Comparison of ENCODE assay signal across 8 mouse cellular contexts in the genomic region with DNA sequence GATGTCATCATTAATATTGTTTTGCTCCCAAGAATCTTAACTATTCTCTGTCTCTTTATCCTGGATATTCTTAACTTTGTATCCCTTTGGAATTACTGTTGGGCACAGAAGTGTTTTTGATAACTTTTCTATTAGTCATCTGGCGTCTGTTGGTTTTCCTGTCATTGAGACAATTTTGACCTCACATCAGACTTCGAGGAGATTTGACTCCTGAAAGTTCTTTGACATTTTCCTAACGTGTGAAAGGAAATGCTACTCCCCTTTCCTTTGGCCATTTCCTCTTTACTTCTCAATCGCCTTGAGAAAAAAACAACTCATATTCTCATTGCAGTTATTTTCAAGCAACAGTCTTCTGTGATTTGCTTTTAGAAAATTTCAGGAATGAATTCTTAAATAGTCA. TPM values are rescaled to one million over a fixed set of nuclear protein-coding genes. Genes with fewer than 3 reads are reported as not detected.
DNase-seq lines count a peak whose midpoint lies in the region; ATAC-seq and TF ChIP-seq lines count a peak whose summit lies in the region.

No protein-coding gene starts in this region.

- H3K9me3 ChIP-seq in kidney, embryonic 15.5 days (replicated peaks) = no peaks in the 10 kb centered on the region
- H3K9me3 ChIP-seq in embryonic facial prominence, embryonic 12.5 days = no peaks in the 10 kb centered on the region
- H3K9me3 ChIP-seq in midbrain, postnatal 0 days (ENCODE audit: low read length) = no peaks in the 10 kb centered on the region

- DNase-seq in kidney, postnatal 10 days = no peak
- peak; percentile 41 for DNase-seq in induced T-regulatory cell, adult 2 months (ENCODE audit: low read depth)
- DNase-seq in midbrain, postnatal 0 days (ENCODE audit: low spot score) = no peak
- no peak for DNase-seq in ovary, postnatal 14 days (ENCODE audit: low spot score)
- DNase-seq in cerebellum, adult 8-10 months = no peak
- no peak for DNase-seq in left cerebral cortex, adult 8-10 months (ENCODE audit: low spot score in 2 of 2)

- peak overlapping the region; percentile 88 for H3K4me3 ChIP-seq in kidney, embryonic 15.5 days (replicated peaks)
- peak overlapping the region; percentile 99 for H3K4me3 ChIP-seq in embryonic facial prominence, embryonic 12.5 days
- peak overlapping the region; percentile 91 for H3K4me3 ChIP-seq in midbrain, postnatal 0 days (ENCODE audit: low read depth, low read length)

- peaks cover 21% of the 10 kb centered on the region for H3K4me1 ChIP-seq in kidney, embryonic 15.5 days
- H3K4me1 ChIP-seq in embryonic facial prominence, embryonic 12.5 days = peaks cover 10% of the 10 kb centered on the region; the same call in 1 of the 2 replicates
- peaks cover 14% of the 10 kb centered on the region; the same call in 1 of the 2 replicates for H3K4me1 ChIP-seq in midbrain, postnatal 0 days (ENCODE audit: insufficient read depth, low read length)

- no peak for TF ChIP-seq CTCF in midbrain, postnatal 0 days (IDR thresholded peaks at IDR 0.05)

- WGBS in kidney, embryonic 15.5 days = 2% methylated on average over 4 of the region's 4 CpGs
- WGBS in embryonic facial prominence, embryonic 12.5 days = 2% methylated on average over 4 of the region's 4 CpGs
- WGBS in midbrain, postnatal 0 days = 2% methylated on average over 4 of the region's 4 CpGs

- no peaks in the 10 kb centered on the region for H3K27me3 ChIP-seq in kidney, embryonic 15.5 days
- H3K27me3 ChIP-seq in embryonic facial prominence, embryonic 12.5 days = no peaks in the 10 kb centered on the region
- no peaks in the 10 kb centered on the region for H3K27me3 ChIP-seq in midbrain, postnatal 0 days (ENCODE audit: insufficient read depth, low read length)

- no peak for ATAC-seq in kidney, embryonic 15.5 days (replicated peaks; ENCODE audit: low FRiP score)
- no peak for ATAC-seq in embryonic facial prominence, embryonic 12.5 days (ENCODE audit: insufficient number of reproducible peaks, insufficient read depth, low FRiP score, low TSS enrichment)
- ATAC-seq in midbrain, postnatal 0 days (ENCODE audit: low FRiP score) = no peak

- H3K4me2 ChIP-seq in kidney, embryonic 15.5 days = peak overlapping the region; percentile 79
- peak overlapping the region; percentile 62 for H3K4me2 ChIP-seq in embryonic facial prominence, embryonic 12.5 days (replicated peaks)
- peak overlapping the region; percentile 73 for H3K4me2 ChIP-seq in midbrain, postnatal 0 days (ENCODE audit: low read depth, low read length, poor library complexity, severe bottlenecking)

- peaks cover 6% of the 10 kb centered on the region; the same call in 1 of the 2 replicates for H3K36me3 ChIP-seq in kidney, embryonic 15.5 days
- 0 out of 2 replicates have a peak, but pooled peaks cover 3% of the 10 kb centered on the region for H3K36me3 ChIP-seq in embryonic facial prominence, embryonic 12.5 days
- H3K36me3 ChIP-seq in midbrain, postnatal 0 days (ENCODE audit: insufficient read depth, low read length) = no peaks in the 10 kb centered on the region

- H3K9ac ChIP-seq in kidney, embryonic 15.5 days = no peak overlapping the region
- H3K9ac ChIP-seq in embryonic facial prominence, embryonic 12.5 days = peak overlapping the region; percentile 37; the same call in 1 of the 2 replicates
- no peak overlapping the region for H3K9ac ChIP-seq in midbrain, postnatal 0 days (replicated peaks; ENCODE audit: low read length, poor library complexity, severe bottlenecking)

- H3K27ac ChIP-seq in kidney, embryonic 15.5 days = no peak overlapping the region
- no peak overlapping the region for H3K27ac ChIP-seq in embryonic facial prominence, embryonic 12.5 days
- H3K27ac ChIP-seq in midbrain, postnatal 0 days (ENCODE audit: low read depth, low read length) = no peak overlapping the region

RNA-seq across cellular contexts. Expression of a gene that starts 2.1 kb away (rescaled TPM):
- 8.1 and 8.3 TPM in 2 replicates for polyA plus RNA-seq in kidney, embryonic 15.5 days (2015; fragmentation: Nextera tagmentation; extraction: Ambion mirVana)
- polyA plus RNA-seq in embryonic facial prominence, embryonic 12.5 days (2016; fragmentation: Nextera tagmentation; extraction: Ambion mirVana) = 10.5 and 11.0 TPM in 2 replicates
- 65.2 and 83.9 TPM in 2 replicates for total RNA-seq in midbrain, postnatal 0 days (2014; rRNA removed)
- polyA plus RNA-seq in midbrain, postnatal 0 days (2015; fragmentation: Nextera tagmentation; extraction: Ambion mirVana) = 6.9 and 8.8 TPM in 2 replicates
- total RNA-seq in left cerebral cortex, adult 8-10 months (2022) = 10 to 100 TPM; 82.8 to 99.5 (median 90.6) TPM
